Mouse (Mus musculus): ENCODE data around the gene Capn10. TPM values are rescaled to one million over a fixed set of nuclear protein-coding genes. Genes with fewer than 3 reads are reported as not detected.
"Not testable (repeated sequence)": the region's sequence is repeated elsewhere in the genome, so short reads cannot be mapped to it uniquely, and the experiment has no call there.

Gene Capn10
- total and polyA plus RNA-seq, 3 experiments: 16.1 to 50.7 (median 18.3) TPM

DNA sequence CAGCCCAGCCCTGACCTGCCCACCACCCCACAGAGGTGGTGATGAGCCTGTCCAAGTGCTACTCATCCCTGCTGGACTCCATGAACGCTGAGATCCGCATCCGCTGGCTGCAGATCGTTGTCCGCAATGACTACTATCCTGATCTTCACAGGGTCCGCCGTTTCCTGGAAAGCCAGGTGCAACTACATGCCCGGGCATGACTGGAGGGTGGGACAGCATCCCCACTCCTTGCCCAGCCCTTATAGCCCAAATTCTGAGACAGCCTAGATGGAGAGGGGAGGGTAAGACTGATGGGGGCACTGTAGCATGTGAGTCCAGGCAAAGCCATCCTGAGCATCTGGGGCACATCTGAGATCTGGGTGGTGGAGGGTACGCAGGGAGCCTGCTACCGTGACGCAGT is 15.0 kb upstream of the Capn10 start:
- no peak for DNase-seq

DNA sequence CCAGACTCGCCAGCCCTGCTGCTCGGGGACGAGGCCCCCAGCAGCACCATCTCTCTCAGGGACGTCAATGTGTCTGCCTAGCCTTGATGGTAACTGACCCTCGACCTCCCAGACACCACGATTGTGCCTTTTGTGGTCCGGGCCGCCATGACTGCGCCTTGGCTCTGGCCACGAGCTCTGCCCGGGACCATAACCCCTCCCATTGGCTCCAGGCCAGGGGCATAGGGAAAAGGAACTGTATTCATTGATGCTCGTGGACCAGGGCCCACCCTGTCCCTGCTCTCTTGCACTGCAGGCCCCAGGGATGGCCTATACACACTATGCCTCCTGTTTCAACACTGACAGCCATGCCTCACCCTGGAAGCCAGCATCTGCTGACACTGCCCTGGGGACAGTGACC is 14.4 kb upstream of the Capn10 start:
- no peak for DNase-seq

DNA sequence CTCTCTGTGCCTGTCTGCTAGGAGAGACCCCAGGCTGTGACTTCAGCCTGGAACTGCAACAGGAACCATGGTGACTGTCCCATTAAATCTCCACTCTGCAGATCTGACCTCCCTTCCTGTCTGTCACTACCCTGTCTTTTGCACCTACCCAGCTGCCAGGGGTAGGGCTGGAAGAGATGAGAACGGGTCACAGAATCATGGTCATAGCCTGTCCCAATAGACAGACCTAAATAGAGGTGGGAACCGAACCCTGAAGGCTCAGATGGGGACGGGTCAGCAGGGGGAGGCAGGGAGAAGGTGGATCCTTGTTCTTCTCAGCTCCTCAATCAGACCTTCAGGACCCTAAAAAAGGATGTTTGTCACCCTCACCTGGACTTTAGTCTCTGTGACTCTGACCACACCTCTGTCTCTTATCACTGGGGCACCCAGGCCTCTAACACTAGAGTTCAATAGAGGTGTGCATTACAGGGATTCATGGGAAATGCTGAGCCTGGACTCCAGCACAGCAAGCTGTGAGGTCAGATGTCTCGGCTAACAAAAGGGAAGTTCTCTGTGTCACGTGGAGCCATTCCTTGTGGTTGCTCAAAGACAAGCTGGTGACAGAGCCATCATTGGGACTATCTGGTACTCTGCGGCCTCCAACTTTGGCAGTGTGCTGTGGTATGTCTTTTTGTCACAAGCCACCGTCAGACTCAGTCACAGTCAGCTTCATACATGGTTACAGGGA is 13.5 kb upstream of the Capn10 start:
- DNase-seq: no peak

GRCm38 (mm10) chr1:92921496-92921895 is 12.7 kb upstream of the Capn10 start:
- DNase-seq: no peak

- no peak for DNase-seq
Observed at GRCm38 (mm10) chr1:92930171-92930706, 3.9 kb upstream of the Capn10 start.

- no peak for DNase-seq
Observed at GRCm38 (mm10) chr1:92933611-92934010, 565 bp upstream of the Capn10 start.

GRCm38 (mm10) chr1:92935054-92935962 is 1.1 kb downstream of the Capn10 start:
- DNase-seq: peak; percentile 50

DNA sequence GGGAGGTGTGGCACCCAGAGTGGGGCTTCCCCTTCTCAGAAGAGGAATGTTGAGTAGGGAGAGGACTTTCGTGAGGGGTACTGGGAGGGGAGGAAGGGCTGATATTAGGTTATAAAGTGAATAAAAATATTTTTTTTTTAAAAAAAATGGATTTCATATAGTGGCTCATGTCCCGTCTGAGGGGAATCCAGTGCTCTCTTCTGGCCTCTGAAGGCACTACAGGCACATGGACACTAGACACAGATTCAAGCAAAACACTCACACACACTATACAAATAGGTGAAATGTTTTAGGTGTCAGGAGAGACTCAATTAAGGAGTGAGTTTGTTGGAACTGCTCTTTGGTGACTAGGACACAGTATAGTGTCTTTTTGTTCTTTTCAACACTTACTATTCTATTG is 1.8 kb downstream of the Capn10 start:
- DNase-seq: no peak

DNA sequence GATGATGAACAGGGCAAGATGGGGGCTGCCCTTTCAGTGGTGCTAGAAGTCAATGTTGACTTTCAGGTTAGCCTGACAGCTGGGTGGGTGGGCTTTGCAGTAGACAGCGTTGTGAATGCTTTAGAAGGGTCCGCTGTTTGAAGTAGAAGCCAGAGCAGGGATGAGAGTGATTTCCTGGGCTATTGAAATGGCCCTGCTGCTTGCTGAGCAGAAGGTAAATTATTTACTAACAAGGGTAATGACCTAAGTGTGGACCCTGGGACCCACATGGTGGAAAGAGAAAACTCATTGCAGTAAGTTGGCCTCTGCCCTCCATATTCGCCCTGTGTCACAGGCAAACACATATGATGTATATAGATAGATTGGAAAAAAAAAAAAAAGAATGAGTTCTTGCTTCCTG is 2.3 kb downstream of the Capn10 start:
- no peak for DNase-seq

DNA sequence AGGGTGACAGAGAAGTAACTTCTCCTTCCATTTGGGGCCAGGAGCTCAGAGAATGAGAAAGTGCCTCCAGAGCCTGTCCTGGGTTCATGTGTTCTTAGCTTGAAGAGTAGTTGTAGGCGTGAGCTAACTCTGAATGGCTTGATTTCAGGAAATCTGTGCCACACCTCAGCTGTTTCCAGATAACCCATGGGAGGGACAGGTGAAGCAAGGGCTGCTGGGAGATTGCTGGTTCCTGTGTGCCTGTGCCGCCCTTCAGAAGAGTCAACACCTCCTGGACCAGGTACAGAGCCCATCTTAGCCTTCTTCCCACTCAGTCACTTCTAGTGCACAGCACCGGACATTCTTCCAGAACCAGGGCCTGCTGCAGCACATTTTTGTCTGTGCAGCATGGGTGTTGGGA is 3.6 kb downstream of the Capn10 start:
- no peak for DNase-seq

DNA sequence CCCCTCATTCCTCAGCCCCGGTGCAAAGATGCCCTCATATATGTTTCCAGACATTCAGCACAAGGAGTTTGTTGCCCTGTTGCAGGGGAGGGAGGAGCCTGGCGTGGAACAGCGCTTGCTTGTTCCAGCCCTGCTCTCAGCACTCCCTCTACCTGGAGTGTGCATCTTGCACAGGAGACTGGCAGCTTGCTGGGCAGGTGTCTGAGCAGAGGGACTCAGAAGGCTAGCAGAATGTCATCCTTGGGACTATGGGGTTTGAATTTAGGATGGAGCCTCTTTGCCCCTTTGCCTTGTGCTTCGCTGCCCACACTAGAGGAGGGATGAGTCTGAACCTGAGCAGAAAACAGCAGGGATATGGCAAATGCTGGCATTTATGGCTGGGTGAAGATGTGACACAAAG is 5.6 kb downstream of the Capn10 start:
- no peak for DNase-seq

GRCm38 (mm10) chr1:92943219-92943989 is 9.2 kb downstream of the Capn10 start:
- DNase-seq: no peak

DNA sequence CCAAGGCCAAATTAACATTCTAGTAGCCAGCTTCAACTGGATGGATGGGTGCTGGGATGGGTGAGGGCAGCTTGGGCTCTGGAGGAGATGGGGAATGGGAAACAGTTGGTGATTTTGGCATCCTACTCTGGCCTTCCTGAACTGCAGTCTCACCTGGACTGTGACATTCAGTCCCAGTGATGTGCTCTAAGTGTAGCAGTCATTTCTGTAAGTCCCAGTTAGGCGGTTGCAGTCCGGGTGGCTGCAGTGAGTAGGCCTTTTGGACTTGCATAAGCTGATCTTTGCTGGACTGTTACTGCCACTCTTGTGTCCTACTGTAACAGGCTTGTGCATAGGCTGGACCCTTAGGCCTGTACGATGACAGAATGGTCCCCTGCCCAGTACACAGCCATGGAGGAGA is 13.8 kb downstream of the Capn10 start:
- DNase-seq: no peak

DNA sequence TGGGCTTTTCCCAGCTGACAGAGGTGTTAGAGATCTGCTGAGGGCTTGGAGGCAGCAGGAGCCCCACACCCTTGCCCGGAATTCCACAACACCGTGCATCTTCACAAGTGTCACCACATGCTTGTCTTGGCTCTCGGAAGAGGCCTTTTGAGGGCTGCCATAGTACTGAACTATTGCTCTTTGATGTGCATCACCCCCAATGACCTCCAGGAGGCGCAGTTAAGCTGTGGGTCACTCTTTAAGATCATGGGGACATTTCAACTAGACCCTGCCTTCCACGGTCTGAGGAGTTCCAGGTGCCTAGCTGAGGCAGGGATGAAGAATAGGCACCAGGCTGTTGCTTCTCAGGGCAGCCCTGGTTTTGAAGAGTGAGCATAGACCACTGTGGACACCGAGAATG is 15.2 kb downstream of the Capn10 start:
- no peak for DNase-seq

- DNase-seq: no peak
Observed at GRCm38 (mm10) chr1:92950607-92951006, 16.4 kb downstream of the Capn10 start, which contains the start of gene Gpr35. Gene Gpr35 (plus strand): TSS chr1:92950865.

DNA sequence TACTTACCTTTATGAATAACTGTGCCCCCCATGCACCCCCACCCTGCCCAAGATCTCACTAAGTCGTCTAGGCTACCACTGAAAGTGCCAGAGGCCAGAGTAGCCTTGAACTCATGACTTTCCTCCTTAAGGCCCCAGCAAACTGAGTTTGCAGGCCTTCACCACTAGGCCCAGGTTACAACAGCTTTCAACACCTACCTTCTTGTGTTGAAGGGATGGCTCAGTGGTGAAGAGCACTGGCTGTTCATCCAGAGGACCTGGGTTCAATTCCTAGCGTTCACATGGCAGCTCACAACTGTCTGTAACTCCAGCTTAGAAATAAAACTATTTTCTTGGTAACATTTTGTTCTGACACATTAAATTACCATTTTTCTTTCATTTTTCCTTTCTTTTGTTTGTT is 19.5 kb downstream of the Capn10 start:
- no peak for DNase-seq

GRCm38 (mm10) chr1:92956571-92957335 is 22.6 kb downstream of the Capn10 start:
- DNase-seq: peak; percentile 72

- DNase-seq: no peak
Observed at GRCm38 (mm10) chr1:92958999-92959398, 24.8 kb downstream of the Capn10 start.

GRCm38 (mm10) chr1:92970791-92971190 is 36.6 kb downstream of the Capn10 start:
- not testable (repeated sequence) for DNase-seq

DNA sequence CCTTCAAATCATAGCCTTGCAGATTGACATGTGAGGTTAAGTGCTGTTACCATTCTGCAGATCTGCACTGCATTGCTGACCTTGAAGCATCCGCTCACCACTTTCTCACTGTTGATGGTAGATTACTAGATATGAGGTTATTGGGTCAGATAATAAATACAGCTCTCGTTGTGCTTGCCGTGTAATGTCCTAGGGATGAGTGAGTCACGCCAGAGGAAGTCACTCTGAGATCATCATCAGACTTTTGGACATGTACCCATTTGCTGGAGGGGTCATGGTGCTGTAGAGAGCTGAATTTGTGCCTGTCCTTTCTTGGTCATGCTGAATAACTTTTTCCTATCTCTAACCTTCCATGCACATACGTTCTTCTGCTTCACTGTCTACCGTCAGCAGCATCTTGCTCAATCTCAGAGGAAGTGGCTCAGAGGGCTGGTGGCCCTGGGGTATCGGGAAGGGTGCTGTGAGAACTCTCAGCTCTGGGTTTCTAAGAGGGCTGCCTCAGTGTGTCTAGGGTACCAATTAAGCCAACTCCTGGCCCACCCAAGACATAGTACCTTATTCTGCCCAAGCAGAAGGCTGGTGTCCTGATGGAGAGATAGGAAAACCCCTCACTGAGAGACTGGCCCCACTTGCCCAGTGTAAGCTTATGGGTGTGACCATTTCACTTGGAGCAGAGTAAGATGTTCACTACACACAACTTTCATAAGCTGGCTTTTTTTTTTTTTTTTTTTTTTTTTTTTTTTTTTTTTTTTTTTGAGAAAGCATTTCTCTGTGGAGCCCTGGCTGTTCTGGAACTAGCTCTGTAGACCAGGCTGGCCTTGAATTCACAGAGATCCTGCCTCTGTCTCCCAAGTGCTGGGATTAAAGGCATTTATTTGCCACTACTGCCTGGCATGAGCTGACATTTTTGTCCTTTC is 38.0 kb downstream of the Capn10 start:
- DNase-seq: peak; percentile 66
